Mouse (Mus musculus): ENCODE data around the gene Gse1. TPM values are rescaled to one million over a fixed set of nuclear protein-coding genes. Genes with fewer than 3 reads are reported as not detected.
A peak's percentile ranks its signal among the peaks of the same experiment; 100 is the strongest.

The Gse1 gene
- total RNA-seq, 2 experiments from 2014 or later = 146 to 158 TPM

DNA sequence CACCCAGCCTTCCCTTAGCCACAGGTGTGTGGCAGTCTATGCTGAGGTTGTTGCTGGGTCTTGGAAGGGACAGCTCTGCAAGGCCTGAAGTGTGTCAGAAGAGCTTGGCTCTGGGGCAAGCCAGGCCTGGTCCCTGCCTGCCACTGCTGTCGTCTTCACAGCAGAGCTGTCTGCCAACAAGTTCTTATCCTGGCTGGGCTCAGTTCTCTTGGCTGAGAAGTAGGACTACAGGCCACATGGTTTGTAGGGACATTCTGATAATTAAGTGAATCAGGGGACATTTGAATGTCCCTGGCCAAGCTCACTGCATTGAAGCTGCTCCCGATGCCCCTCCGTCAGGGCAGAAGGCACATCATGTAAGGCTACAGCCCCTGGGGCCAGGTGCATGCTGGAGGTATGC lies 3.6 kb downstream of the Gse1 start:
- TF ChIP-seq CTCF (conservative IDR thresholded peaks at IDR 0.05) = no peak
- DNase-seq (ENCODE audit: low spot score in 2 of 2) = no peak
- peak overlapping the region; percentile 30; the same call in 1 of the 2 replicates for H3K27ac ChIP-seq
- peak overlapping the region; percentile 56 for H3K4me3 ChIP-seq

GRCm38 (mm10) chr8:120232398-120232797 lies 4.1 kb downstream of the Gse1 start:
- Histone ChIP-seq H3K4me3 (peak overlapping the region; percentile 56), H3K27ac (peak overlapping the region; percentile 30)
- no peak for DNase-seq (ENCODE audit: low spot score in 2 of 2)
- TF ChIP-seq CTCF (conservative IDR thresholded peaks at IDR 0.05) = no peak

DNA sequence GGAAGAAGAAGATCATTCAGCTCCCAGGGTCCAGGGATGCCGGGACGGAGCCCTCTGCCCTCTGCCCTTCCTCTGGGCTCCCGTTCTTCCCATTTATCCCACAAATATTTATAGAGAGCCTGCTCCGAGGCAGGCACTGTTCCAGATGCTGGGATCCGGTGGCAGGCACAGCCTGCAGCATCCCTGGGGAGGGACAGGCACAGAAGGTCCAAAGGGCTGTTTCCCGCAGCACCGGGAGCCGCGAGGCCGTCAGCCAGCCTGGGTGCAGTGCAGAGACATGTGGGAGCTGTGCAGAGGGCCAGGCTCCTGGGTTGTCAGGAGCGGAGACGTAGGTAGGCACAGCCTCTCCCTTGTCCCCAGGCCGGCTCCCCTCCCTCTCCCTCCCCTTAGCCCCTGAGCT lies 4.7 kb downstream of the Gse1 start:
- H3K27ac ChIP-seq = peak overlapping the region; percentile 30
- peak overlapping the region; percentile 56 for H3K4me3 ChIP-seq
- TF ChIP-seq CTCF (conservative IDR thresholded peaks at IDR 0.05) = no peak
- DNase-seq (ENCODE audit: low spot score in 2 of 2) = no peak

DNA sequence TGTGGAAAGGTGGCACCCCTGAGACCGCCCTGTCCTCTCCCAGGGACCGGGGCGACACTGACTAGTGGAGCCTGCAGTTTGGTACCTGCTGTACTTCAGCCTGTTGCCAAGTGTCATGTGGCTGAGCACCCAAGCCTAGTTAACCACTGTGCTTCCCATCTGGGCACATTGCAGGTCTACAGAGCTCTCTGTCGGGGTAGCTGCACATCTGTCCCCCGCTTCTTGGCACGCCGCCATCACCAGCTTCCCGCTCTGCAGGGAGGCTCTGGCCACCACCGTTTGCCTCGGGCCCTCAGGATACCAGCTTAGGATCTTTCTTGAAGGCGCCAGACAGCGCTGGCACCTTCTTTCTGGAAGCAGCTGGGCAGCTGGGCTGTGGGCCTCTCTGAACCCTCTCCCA lies 6.2 kb downstream of the Gse1 start:
- DNase-seq (ENCODE audit: low spot score in 2 of 2) = no peak
- no peak overlapping the region for H3K4me3 ChIP-seq
- peak overlapping the region; percentile 18; the same call in 1 of the 2 replicates for H3K27ac ChIP-seq
- TF ChIP-seq CTCF (conservative IDR thresholded peaks at IDR 0.05) = 0 out of 2 replicates have a peak, but pooled peaks have one; percentile 2

- DNase-seq (ENCODE audit: low spot score in 2 of 2) = no peak
- peak overlapping the region; percentile 18; the same call in 1 of the 2 replicates for H3K27ac ChIP-seq
- H3K4me3 ChIP-seq = no peak overlapping the region
- no peak for TF ChIP-seq CTCF (conservative IDR thresholded peaks at IDR 0.05)
These were observed 6.6 kb downstream of the Gse1 start for GRCm38 (mm10) chr8:120234866-120235265.

- Histone ChIP-seq H3K4me3 (no peak overlapping the region), H3K27ac (no peak overlapping the region)
- no peak for TF ChIP-seq CTCF (conservative IDR thresholded peaks at IDR 0.05)
- DNase-seq (ENCODE audit: low spot score in 2 of 2) = no peak
These were observed 15.0 kb downstream of the Gse1 start for GRCm38 (mm10) chr8:120243222-120243621.

DNA sequence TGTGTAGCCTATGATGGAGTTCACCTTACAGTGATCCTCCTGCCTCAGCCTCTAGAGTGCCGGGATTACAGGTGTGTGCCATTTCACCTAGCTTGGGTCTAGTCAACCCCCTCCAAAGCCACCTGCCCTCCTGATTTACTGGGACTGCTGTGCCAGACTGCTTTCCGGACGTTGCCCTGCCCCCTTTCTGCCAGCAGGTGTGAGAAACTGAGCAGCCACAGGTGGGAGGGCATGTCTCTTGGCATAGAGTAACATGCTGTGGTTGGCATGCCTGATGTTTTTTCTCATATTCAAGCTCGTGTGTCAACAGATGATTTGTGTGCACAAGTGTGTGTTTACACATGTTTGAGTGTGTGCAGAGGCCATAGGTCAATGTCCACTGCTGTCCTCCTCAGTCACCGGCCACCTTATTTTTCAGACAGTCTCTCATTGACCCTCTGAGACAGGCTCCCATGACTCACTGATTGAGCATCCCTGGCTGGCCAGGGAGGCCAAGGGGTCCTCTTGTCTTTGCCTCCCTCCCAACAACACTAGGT lies 15.7 kb downstream of the Gse1 start:
- H3K4me3 ChIP-seq = no peak overlapping the region
- H3K27ac ChIP-seq = no peak overlapping the region
- DNase-seq (ENCODE audit: low spot score in 2 of 2) = no peak
- TF ChIP-seq CTCF (conservative IDR thresholded peaks at IDR 0.05) = no peak

DNA sequence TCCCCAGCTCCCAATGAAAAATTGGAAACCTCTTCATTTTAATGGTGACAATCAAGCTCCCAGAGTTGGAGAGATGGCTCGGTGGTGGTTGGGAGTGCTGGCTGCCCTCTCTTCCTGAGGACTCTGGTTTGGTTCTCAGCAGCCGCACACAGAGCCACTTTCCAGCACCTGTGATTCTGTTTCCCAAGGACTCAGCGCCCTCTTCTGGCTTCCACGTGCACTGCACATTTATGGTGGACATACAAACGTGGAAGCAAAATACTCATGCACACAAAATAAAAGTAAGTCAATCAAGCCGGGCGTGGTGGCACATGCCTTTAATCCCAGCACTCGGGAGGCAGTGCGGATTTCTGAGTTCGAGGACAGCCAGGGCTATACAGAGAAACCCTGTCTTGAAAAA lies 16.3 kb downstream of the Gse1 start:
- DNase-seq (ENCODE audit: low spot score in 2 of 2) = no peak
- H3K4me3 ChIP-seq = no peak overlapping the region
- no peak overlapping the region for H3K27ac ChIP-seq
- TF ChIP-seq CTCF (conservative IDR thresholded peaks at IDR 0.05) = peak; percentile 49

DNA sequence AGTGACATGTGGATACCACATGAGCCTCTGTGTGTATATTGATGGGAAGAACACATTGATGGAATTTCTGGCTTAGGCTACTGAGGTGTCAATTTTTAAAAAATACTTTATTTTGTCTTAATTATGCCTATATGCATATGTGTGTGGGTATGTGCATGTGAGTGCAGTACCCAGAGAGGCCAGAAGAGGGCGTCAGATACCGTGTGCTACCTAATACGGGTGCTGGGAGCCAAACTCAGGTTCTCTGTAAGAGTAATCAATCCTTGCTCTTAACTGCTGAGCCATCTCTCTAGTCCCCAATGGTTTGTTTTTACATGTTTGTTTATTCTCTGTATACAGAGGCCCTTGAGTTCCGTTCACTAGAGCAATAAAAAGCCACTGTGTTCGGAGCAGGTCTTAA lies 19.4 kb downstream of the Gse1 start:
- H3K27ac ChIP-seq = no peak overlapping the region
- no peak for DNase-seq (ENCODE audit: low spot score in 2 of 2)
- no peak overlapping the region for H3K4me3 ChIP-seq
- peak; percentile 69 for TF ChIP-seq CTCF (conservative IDR thresholded peaks at IDR 0.05)

DNA sequence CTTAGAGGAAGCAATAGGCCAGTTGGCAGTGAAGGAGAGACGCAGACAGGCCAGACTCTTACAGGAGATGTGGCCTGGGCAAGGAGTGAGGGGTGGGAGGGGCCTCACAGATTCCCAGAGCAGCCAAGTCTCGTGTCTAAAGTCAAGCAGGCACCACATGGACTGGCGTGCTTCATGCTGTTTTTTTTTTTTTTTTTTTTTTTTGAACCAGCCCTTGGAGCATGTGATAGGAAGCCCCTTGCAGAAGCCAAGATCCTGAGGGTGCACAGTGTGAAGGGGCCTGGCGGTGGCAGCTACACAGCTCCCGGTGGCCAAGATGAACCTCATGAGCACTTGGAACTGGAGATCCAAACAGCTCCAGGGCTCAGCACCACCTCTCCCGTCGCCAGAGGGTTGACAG lies 19.8 kb downstream of the Gse1 start:
- no peak for TF ChIP-seq CTCF (conservative IDR thresholded peaks at IDR 0.05)
- no peak for DNase-seq (ENCODE audit: low spot score in 2 of 2)
- no peak overlapping the region for H3K27ac ChIP-seq
- no peak overlapping the region for H3K4me3 ChIP-seq

- no peak overlapping the region for H3K27ac ChIP-seq
- H3K4me3 ChIP-seq = no peak overlapping the region
- DNase-seq (ENCODE audit: low spot score in 2 of 2) = no peak
- TF ChIP-seq CTCF (conservative IDR thresholded peaks at IDR 0.05) = no peak
These were observed 20.2 kb downstream of the Gse1 start for GRCm38 (mm10) chr8:120248451-120248850.

DNA sequence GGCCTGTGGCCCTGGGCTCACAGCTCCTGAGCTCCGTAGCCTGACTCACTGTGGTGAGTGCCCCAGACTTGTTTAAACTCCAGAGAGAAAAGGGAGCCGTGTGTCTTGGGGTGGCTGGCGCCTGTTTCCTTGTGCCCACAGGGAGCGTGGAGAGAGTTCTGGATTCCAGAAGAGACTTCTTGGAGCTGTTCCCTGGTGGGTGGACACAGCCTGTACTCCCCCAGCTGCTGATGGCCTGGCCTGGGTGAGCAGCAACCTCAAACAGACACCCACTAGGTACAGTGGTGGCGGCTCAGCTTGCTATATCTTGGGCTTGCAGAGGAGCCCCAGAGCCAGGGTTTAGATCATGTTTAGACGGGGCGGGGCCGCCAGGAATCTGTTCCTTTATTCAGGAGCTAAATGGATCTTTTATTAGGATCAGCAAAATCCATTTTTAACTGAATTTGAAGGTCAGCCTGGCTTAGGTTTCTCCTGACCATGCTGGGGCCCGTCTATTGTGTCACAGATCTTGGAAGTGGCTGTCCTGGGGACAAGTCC lies 21.6 kb downstream of the Gse1 start:
- no peak for DNase-seq (ENCODE audit: low spot score in 2 of 2)
- Histone ChIP-seq H3K27ac (peak overlapping the region; percentile 43; the same call in 1 of the 2 replicates), H3K4me3 (no peak overlapping the region)
- no peak for TF ChIP-seq CTCF (conservative IDR thresholded peaks at IDR 0.05)

GRCm38 (mm10) chr8:120250750-120251410 lies 22.6 kb downstream of the Gse1 start:
- Histone ChIP-seq H3K4me3 (no peak overlapping the region), H3K27ac (peak overlapping the region; percentile 86)

More at GRCm38 (mm10) chr8:120250750-120251410, 22.6 kb downstream of the Gse1 start:
- no peak for DNase-seq (ENCODE audit: low spot score in 2 of 2)
- TF ChIP-seq CTCF (conservative IDR thresholded peaks at IDR 0.05) = no peak
